Mouse (Mus musculus) mouse embryonic stem cell (cell line): ENCODE measurements around the gene Ttc3.
"Not testable (repeated sequence)": the region's sequence is repeated elsewhere in the genome, so short reads cannot be mapped to it uniquely, and the experiment has no call there.

ENCODE experiments used
- in situ Hi-C, 2 experiments: fragments of 300-500 bp; cut with MboI; formaldehyde crosslinking; loops; 1 replicate in 1 of 2; 3 replicates in 1 of 2; pipeline ENCODE4 v1.14.3; 2019 to 2020; ENCODE audit warnings: low sequenced_read_pairs in 2 of 2, low pct_unique_long_range_greater_than_20kb in 1 of 2, mixed read lengths in 1 of 2; ENCODE audit not compliant: unreplicated experiment in 1 of 2

Gene Ttc3

GRCm38 (mm10) chr16:94411287-94411686 lies 40.9 kb downstream of the Ttc3 start:
- in situ Hi-C loops: no loop called here

DNA sequence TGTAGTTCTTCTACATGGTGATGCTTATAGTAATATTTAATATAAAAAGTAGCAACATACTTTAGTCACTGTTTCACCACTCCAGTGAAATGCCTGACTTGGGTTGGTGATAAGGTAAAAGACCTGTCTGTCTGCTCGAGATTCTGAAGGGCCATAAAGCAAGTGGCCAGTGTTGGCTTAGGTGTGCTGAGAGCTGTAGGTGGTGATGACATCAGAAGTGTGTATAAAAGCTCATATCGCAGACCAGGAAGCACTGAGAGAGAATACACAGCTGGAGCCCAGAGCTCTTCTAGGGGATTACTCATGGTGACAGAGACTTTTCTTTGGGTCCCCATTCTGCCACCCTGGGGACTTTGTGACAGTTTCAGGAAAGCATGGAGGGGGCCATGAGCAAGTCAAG lies 41.8 kb downstream of the Ttc3 start:
- in situ Hi-C loops: no loop called here

DNA sequence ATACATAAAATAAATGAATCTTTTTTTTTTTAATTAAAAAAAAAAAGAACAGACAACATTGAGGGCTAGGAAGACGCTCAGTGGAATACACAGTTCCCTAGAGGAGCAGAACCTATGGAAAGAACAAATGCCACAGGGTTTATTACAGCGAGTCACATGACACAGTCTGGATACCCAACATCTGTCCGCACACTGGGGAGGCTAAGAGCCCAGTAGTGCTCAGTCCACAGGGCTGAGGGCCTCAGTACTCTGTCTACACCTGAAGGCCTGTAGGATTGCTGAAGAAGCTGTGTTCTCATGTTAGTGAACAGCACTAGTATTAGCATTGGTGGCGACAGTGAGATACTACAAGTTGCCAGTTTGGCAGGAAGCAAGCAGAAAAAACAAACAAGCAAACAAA lies 42.3 kb downstream of the Ttc3 start:
- in situ Hi-C loops: no loop called here

DNA sequence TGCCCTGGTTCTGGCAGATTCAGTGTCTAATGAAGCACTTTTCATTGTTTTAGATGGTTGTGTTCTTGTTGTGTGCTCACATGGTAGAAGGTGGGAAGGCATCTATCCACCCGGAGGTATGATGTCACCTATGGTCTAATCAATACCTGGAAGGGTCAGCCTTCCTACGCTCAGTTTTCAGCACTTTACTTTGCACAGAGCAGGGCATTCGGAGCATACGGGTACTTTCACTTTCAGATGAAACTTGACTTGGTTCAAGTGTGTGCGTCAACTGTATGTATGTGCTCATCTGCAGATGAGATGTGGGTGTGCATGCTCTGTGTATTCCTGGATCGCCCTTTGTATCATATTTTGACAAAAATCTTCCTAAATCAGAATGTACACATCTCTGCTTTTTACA lies 43.7 kb downstream of the Ttc3 start:
- in situ Hi-C loops: no loop called here

GRCm38 (mm10) chr16:94420498-94420897 lies 50.1 kb downstream of the Ttc3 start:
- in situ Hi-C loops: no loop called here

GRCm38 (mm10) chr16:94428948-94429347 lies 58.5 kb downstream of the Ttc3 start:
- in situ Hi-C loops: no loop called here

- in situ Hi-C loops: no loop called here
Measured at GRCm38 (mm10) chr16:94435495-94436234, 65.2 kb downstream of the Ttc3 start.

DNA sequence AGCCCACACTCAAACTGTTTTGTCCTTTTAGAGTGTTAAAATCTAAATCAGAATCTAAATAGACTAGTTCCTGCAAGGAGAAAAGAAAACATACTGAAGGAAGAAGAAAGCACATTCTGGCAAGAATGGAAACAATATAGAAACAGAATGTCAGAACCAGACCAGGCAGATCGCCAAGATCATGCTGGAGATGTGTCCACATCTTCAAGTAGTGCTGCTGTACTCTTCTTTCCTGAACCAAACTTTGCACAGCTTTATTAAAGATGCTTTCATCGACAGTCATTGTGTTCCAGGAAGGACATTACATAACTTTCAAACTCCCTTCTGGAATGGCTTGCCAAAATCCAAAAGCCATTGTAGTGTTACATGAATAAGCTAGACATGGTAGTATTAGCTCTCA lies 66.4 kb downstream of the Ttc3 start:
- in situ Hi-C loops: no loop called here

- in situ Hi-C loops: no loop called here
Measured at GRCm38 (mm10) chr16:94441361-94441760, 70.9 kb downstream of the Ttc3 start.

GRCm38 (mm10) chr16:94449151-94449550 lies 78.7 kb downstream of the Ttc3 start:
- in situ Hi-C loops: no loop called here

DNA sequence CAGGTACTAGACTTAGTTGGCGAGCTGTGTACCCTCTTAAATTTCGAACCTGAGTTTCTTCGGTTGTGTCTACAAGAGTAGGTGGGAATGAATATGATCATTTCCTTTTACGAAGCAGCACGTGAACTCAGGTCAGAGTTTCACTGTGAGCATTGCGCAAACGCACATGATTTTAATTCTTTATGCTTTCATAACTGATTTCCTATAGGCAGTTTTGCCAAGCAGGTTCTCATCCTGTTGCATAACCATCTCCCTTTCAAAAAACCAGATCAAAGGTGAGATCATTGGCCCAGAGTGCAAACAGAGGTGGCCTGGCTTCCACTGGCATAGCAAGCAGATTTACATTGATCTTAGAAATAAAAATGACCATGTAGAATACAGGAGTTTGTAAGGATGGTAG lies 79.2 kb downstream of the Ttc3 start:
- in situ Hi-C loops: no loop called here

DNA sequence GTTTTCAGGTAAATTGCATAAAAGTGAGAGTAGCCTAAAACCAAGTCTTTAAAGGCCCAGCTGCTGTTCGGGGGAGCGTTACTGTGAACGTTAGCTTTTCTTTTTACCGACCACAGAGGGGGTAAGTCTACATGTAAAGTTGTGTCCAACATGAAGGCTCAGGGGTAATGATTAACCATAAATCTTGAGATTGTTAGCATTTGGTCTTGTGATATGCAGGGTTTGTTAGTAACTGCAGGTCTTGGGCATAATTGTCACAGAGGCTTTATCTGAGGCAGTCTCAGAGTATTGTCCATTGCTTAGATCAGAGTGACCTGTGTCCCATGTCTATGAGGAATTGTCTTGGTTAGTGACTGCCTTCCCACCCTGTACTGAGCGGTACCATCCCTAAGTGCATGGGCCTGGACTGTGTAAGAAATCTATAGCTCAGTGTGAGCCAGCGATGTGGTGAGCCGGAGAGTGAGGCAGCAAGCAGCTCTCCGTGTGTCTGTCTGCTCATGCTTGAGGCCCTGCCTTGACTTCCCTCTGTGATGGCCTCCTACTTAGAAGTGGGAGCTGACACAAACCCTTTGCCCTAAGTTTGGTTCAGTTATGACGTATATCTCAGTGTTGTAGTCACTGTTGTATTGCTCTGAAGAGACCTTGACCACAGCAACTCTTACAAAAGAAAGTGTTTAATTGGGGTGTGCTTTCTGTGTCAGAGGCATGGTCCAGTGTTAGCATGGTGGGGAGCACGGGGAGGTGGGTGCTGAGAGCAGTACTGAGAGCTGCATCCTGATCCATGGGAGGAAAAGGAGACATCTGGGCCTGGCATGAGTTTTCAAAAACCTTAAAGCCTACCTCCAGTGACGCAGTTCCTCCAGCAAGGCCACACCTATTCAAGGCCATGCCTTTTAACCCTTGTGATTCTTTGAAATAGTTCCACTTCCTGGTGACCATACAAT lies 81.4 kb downstream of the Ttc3 start:
- in situ Hi-C loops: no loop called here

DNA sequence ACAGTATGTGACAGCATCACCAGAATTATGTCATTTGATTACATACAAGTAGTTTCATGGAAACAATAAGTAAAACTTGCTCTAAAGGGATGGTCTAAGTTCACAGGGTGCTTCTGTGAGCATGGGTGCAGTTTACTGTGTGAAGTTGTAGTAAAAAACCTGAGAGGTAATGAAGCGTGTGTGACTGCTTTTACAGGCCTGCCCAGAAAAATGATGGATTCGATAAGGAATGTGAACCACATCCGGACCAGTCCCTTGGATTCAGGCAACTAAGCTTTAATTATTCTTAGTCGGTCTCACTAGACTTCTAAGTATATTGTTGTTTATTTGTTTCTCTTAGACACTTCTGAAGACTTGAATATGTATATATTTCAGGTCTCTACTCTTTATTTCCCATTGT lies 82.3 kb downstream of the Ttc3 start:
- in situ Hi-C loops: no loop called here

- in situ Hi-C loops: no loop called here
Measured at GRCm38 (mm10) chr16:94454146-94454545, 83.7 kb downstream of the Ttc3 start.

- in situ Hi-C loops: no loop called here
Measured at GRCm38 (mm10) chr16:94464067-94464466, 93.6 kb downstream of the Ttc3 start.

DNA sequence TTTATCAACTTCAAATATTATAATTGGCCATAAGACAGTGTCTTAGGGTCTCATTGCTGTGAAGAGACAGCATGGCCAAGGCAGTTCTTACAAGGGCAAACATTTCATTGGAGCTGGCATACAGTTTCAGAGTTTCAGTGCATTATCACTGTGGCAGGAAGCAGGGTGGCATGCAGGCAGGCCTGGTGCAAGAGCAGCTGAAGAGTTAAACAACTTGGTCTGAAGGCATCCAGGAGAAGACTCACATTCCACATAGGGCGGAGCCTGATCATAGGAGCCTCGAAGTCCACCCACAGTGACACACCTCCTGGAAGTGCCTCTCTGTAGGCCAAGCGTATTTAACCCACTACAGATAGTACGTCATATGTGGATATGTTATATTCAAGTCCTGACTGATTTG lies 95.5 kb downstream of the Ttc3 start:
- in situ Hi-C loops: no loop called here

DNA sequence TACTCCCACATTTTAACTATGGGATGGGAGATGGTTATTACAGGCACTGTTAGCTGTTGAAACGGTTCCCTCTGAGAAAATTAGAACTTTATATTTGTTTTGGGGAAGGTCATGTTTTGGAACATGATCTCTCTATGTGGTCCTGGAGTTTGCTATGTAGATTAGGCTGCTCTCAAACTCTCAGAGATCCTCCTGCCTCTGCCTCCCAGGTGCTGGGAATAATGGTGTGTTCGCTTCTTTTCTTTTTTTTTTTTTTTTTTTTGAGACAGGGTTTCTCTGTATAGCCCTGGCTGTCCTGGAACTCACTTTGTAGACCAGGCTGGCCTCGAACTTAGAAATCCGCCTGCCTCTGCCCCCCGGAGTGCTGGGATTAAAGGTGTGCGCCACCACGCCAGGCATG lies 95.9 kb downstream of the Ttc3 start:
- in situ Hi-C loops: not testable (repeated sequence)

DNA sequence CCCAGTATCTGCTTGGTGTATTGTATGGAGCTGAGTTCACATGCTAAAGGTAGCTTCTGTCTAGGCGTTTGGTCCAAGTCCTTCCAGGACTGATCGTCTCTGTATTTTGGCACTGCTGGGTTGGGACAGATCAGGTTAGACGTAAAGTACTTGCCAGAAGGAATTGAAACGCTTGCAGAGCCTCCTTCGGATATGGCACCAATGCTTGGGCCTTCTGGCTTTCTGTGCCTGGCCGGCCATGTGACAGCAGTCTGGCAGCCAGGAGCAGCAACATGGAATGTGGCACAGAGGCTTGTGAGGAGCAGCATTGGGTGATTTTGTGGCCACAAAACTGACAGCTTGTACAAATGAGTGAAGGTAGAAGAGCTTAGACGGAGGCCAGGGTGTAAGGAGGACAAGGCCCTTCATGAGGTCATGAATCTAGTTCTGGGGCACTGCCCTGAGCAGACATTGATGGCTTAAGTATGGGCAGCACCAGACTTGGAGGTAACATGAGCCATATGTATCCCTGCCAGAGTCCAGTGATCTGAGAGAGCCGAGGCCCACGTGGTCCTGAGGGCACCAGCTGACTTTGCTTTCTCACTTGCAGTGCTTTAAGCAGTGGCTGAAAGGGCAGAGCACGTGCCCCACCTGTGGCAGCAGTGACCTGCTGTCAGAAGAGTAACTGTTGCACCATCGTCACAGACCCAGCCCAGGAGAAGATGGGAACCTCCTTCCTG lies 97.1 kb downstream of the Ttc3 start:
- in situ Hi-C loops: no loop called here

DNA sequence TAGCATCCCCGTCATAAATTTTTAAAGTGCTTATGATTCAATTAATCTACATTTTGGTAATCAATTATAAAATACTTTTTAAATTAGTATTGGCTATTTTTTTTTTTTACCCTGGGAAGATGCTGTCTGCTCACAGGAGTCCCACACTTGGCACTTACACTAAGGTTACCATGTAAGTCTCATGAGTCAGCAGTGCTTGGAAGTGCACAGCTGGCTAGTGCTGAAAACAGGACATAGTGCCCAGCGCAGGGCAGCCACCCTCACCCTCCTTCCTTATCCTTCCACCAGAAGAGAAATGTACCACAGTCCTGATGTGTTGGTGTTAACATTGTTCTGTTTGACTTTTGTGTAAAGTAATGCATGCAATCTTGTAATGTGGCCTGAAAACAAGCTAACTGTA lies 98.0 kb downstream of the Ttc3 start:
- in situ Hi-C loops: no loop called here
